Mouse (Mus musculus): ENCODE data around the gene Uts2r.

The Uts2r gene

GRCm38 (mm10) chr11:121163751-121164150, 3.7 kb downstream of the Uts2r start:
- DNase-seq (ENCODE audit: low spot score in 2 of 2), result no peak

DNA sequence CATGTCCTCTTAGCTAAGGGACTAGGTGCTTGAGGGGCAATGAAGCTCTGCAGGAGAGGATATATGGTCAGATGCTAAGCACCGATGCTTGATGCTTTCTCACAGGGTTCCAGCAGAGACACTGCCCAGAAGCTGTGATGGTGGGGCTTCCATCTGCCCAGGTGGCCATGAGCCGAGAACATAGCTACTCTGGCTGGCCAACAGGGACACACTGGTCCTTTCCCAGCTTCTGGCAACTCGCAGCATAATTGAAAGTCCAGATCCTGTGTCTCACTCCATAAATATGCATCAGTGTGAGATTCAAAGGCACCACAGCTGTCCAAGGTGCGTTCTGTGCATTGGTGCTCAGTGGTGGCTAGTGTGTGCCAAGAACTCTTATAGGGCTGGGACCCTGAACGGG, 13.1 kb downstream of the Uts2r start:
- DNase-seq (ENCODE audit: low spot score in 2 of 2), result no peak

DNA sequence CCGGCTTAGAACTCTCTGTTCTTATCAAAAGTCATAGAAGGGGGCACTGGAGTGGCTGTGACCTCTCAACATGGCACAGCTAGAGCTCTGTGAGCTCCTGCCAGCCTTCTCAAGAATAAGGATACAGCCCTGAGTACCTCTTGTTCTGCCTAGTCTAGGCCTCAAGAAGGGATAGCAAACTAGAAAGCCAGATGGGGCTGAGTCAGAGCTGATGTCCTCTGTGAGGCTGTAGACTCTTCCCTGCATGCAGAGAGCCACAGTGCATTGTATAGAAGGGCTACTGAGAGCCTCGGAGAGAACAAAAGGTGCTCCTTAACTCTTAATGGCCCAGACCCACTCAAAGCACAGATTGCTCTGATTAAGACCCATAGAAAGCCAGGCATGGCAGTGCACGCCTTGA, 14.2 kb downstream of the Uts2r start:
- no peak for DNase-seq (ENCODE audit: low spot score in 2 of 2)

DNA sequence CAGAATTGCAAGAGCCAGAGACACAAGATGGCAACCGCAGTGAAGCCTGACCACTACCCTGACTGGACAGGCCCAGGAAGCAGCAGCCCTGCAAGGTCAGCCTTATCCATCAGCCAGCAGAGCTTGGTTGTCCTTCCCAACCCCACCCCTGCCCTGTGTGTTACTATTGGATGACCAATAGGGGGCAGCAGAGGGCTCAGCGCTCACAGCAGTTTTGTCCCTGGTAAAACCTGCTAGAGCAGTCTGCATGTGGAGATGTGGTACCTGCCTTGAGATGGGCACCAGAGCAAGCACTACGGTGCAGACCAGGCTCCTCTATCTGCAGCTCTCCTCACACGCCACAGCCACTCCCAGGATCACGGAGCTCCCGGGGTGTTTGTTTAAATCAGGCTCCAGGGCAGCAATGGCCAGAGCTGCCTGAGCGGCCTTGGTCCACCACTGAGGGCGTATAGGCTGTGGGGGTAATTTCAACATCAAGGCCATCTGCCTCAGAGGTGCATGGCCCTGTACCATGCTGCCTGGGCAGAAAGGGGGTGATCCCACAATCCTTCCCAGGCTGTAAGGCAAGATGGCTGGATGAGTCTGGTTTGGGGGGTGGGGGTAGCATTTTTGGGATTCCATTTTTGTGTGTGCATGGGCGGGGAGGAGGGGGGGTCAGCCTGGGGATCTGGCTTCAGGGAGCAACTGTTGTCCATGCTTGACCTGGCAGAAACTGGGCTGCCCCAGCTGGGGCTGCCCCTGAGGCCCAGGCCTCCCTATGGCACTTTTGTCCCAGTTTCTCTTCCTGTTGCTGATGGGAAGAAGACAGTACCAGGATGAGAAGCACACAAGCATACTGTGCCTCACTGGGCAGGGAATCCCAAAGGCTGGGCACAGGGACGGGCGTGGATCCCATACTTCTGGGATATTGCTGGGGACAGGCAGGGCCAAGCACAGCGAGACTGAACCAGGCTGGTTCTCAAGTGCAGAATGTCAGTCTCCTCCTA, 16.5 kb downstream of the Uts2r start:
- no peak for DNase-seq (ENCODE audit: low spot score in 2 of 2)

- DNase-seq (ENCODE audit: low spot score in 2 of 2), result no peak
Measured at GRCm38 (mm10) chr11:121189681-121190080, 29.6 kb downstream of the Uts2r start.

- no peak for DNase-seq (ENCODE audit: low spot score in 2 of 2)
Measured at GRCm38 (mm10) chr11:121192742-121193141, 32.7 kb downstream of the Uts2r start.

DNA sequence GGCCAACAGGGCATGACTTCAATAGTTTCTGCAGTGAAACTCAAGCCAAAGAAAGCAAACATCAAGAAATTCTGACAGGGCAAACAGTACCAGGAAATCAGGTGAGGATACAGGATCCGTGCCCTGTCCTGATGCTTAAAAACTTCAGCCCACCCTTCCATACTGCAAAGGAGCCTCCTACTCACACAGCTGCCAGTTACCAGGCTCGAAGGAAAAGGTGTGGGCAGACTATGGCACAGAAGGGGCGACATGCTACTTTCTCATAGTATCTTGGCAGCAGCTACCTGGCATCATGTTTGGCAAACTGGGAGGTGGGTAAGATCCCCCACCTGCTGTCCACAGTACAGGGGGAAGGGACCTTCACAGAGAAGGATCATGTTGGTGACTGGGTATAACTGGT, 33.3 kb downstream of the Uts2r start:
- DNase-seq (ENCODE audit: low spot score in 2 of 2), result no peak

- DNase-seq (ENCODE audit: low spot score in 2 of 2), result no peak
Measured at GRCm38 (mm10) chr11:121198622-121199021, 38.6 kb downstream of the Uts2r start.

DNA sequence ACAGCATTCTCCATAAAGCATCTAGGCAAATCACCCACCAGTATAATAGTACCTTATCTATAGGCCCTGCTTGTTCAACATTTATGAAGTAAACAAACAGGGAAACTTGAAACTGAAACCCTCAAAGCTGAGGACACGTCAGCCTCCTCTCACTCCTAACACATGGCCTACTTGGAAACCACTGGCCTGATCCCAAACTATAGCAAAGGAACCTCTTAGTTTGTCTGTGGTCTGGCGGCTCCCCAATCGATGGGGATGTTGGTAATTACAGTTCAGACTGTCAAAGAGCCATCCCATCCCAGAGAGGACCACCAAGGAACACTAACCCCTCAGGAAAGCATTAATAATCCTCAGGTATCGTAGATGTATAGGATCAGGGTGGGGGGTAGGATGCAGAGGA, 39.8 kb downstream of the Uts2r start:
- no peak for DNase-seq (ENCODE audit: low spot score in 2 of 2)

DNA sequence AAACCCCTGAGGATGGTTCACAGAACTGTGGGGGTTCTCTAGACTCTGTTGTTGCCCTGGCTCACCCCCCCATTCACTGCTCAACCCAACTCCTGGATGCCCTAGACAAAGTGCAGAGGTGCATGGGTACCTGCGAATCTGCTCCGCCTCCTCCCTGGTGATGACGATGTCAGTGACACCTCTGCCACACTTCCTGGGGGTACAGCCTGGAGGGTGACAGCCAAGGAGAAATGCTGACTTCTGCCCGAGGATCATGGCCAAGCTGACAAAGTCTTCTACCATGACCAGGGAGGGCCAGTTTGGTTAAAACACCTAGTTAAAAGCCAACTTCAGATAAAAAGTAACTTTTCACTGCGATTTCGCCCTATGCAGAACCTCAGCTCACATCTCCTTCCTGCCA, 40.7 kb downstream of the Uts2r start:
- no peak for DNase-seq (ENCODE audit: low spot score in 2 of 2)

GRCm38 (mm10) chr11:121201436-121202198, 41.5 kb downstream of the Uts2r start:
- DNase-seq (ENCODE audit: low spot score in 2 of 2), result no peak

DNA sequence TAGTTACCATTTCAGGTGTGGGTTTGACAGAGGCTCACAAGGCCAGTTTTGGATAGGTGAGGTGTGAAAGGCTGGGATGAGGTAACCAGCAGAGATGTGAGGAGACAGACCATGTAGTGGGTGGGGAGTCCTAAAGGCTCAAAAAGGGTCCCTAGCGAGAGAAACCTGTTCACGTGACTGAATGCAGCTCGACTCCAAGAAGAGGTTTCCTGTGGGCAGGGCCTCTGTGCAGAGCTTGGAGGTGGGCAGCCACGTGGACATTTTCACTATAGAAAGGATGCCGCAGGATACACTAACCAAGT, 43.7 kb downstream of the Uts2r start:
- DNase-seq (ENCODE audit: low spot score in 2 of 2), result no peak

- peak; percentile 70 to 83 for DNase-seq (ENCODE audit: low spot score in 2 of 2)
Measured at GRCm38 (mm10) chr11:121204161-121205006, 44.3 kb downstream of the Uts2r start, which contains the start of the genes Hexdc and Ogfod3. Gene Hexdc, plus strand, starts transcription at chr11:121204433. Gene Ogfod3, minus strand, starts transcription at chr11:121204711.

Measured in frontal cortex, postnatal 25 days (tissue).